Mouse (Mus musculus) mammary gland, adult 2 months (tissue): Measurements from ENCODE around the gene Skint1. TPM values are rescaled to one million over a fixed set of nuclear protein-coding genes. Genes with fewer than 3 reads are reported as not detected.

Experiments
- polyA plus RNA-seq: library from polyadenylated mRNA; depleted of rRNA; stranded (reverse); fragments of >200 nt; gene quantifications from 2 replicates; pipeline ENCODE4 v1.2.3, GENCODE M21; 2012; ENCODE audit warnings: low replicate concordance; rRNA removed

The Skint1 gene
- 0.32 TPM in 1 of 2 replicates, not detected in the other for polyA plus RNA-seq

GRCm38 (mm10) chr4:112005969-112006368 is at the start of gene Skint1:
TSS of gene Skint1 (plus strand) at chr4:112006269.

GRCm38 (mm10) chr4:111972623-111973022 is 33.4 kb upstream of the Skint1 start, which contains the start of gene Skint7:
TSS of gene Skint7 (plus strand) at chr4:111972923.

GRCm38 (mm10) chr4:112071716-112072115 is 65.6 kb downstream of the Skint1 start, which contains the start of gene Skint4:
TSS of gene Skint4 (plus strand) at chr4:112072016.

Other genes with a start within 250 kb of the Skint1 start
- gene Slc5a9, start 103.4 kb upstream of the Skint1 start, polyA plus RNA-seq = 0.97 and 1.3 TPM in 2 replicates
- 0.23 TPM in 1 of 2 replicates, not detected in the other for gene Skint8, start 86.9 kb upstream of the Skint1 start, polyA plus RNA-seq
- gene Skint7, start 33.3 kb upstream of the Skint1 start, polyA plus RNA-seq = 0.30 TPM in 1 of 2 replicates, not detected in the other
- gene Skint4, start 65.7 kb downstream of the Skint1 start, polyA plus RNA-seq = 0.43 TPM in 1 of 2 replicates, not detected in the other
- 0.04 and 0.43 TPM in 2 replicates for gene Skint3, start 226.0 kb downstream of the Skint1 start, polyA plus RNA-seq